Mouse (Mus musculus): ENCODE data around the gene Tradd. TPM values are rescaled to one million over a fixed set of nuclear protein-coding genes. Genes with fewer than 3 reads are reported as not detected.

The Tradd gene
- polyA plus RNA-seq, 1 experiment = 39.7 TPM

DNA sequence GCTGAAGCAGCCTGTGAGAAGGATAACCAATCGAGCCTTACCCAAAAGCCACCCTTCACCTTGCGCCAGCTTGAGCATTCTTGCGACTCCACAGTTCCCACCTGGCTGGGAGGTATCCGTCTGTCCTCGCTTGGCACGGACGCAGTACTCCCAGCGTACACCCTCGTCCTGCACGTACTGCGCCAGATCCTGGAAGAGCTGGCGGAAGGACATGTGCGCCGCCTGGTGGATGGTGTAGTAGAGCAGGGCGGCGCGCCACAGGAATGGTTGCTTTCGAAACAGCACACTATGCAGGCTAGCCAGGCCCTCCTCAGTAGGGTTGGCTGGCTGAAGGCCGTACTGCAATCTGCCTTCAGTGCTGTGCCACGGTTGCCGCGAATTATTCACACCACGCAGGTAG, 18.7 kb upstream of the Tradd start:
- no peak for TF ChIP-seq GATA1 (IDR thresholded peaks at IDR 0.05; ENCODE audit: low read length)

DNA sequence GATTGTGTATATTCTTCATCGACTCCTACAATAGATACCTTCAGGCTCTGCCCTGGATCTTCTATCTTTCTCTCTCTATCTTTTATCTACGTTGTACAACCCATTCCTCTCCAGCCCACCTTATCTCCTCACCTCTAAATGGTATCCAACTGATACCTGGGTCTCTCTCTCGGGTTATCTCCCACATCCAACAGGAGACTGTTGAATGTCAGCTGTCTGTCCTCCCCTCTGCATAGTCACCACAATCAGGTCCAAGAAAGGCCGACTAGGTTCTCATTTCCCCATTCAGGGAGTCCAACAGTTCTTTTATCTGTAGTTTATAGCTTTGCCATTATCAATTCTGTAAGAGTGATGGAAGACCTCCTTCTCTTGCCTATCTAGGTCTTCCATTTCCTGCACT, 17.8 kb upstream of the Tradd start:
- TF ChIP-seq GATA1 (IDR thresholded peaks at IDR 0.05; ENCODE audit: low read length) = peak; percentile 49

DNA sequence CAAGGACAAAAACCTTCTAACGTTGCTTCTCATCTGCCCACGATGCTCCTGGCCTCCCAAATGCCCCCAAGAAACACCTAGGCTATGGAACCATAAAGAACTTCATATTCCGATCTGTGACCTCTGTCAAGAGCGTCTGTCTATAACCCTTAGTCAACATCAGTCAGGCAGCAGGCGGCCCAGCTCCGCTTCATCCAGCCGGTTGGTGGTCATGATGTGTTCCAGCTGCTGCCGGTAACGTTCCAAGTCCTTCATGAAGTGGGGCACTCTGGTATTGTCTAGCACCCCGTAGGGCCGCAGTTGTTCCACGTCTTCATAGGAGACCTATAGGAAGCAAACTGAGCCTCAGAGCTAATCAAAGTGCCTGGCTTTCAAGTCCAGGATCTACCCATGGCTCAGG, 17.4 kb upstream of the Tradd start:
- TF ChIP-seq GATA1 (IDR thresholded peaks at IDR 0.05; ENCODE audit: low read length) = no peak

DNA sequence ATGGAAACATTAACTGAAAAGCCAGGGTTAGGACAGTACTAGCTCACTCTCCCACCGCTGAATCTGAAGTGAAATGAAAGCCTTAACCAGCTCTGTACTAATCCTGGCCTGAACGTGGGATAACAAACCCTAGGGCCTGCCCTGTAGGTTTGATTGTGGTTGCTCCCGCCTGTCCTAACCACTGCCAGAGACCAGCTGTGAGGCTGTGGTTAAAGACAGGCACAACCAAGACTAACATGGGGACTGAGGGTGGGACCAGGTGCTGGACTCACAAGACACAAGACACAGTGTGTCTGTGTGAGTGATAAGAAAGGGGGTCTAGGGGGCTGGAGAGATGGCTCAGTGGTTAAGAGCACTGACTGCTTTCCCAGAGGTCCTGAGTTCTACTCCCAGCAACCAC, 16.2 kb upstream of the Tradd start:
- TF ChIP-seq GATA1 (IDR thresholded peaks at IDR 0.05; ENCODE audit: low read length) = no peak

DNA sequence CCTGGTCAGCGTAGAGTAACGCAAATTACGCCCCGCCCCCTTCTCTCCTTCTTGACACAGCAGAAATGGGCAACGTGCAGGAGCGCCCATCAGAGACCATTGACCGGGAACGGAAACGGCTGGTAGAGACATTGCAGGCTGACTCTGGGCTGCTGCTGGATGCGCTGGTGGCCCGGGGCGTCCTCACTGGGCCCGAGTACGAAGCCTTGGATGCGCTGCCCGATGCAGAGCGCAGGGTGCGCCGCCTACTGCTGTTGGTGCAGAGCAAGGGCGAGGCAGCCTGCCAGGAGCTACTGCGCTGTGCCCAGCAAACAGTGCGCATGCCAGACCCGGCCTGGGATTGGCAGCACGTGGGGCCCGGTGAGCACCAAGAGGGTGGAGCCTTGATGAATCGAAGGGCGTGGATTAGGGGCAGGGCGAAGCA, 14.5 kb upstream of the Tradd start:
- no peak for TF ChIP-seq GATA1 (IDR thresholded peaks at IDR 0.05; ENCODE audit: low read length)

DNA sequence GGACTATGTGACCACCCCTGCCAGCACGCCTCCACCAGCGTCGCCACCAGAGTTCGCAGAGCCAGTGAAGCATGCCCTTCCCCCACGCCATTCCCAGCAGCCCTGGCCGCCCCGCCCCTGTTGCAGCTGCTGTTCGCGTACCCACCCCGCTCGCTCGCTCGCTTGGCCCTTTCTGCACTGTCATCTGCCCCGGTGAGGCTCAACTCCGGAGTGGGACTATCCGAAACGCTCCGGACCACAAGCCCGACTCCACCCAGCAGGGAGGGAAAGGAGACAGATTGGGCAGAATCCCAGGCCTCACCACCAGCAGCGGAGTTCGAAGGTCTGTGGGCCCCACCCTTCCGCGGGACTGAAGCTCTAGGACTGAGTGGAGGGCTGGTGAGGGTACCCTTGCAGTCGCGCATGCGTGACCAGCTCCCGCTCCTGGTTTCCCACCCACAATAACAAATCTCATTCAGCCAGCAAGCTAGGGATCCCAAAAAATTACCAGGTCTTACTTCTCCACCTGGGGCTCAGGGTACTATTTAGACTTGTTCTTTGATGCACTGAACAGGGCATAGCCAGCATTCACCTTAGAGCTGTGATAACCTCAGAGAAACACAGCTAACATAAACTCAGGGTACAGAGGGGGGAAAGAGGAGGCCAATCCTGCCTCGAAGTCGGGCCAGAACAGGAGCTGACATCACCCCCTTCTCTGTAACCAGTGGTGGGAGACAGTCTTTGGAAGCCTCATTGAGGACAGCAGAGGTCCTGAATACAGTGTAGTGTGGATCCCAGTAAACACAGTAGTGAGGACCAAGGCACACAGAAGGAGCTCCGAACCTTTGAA, 12.1 kb upstream of the Tradd start:
- TF ChIP-seq GATA1 (IDR thresholded peaks at IDR 0.05; ENCODE audit: low read length) = no peak

DNA sequence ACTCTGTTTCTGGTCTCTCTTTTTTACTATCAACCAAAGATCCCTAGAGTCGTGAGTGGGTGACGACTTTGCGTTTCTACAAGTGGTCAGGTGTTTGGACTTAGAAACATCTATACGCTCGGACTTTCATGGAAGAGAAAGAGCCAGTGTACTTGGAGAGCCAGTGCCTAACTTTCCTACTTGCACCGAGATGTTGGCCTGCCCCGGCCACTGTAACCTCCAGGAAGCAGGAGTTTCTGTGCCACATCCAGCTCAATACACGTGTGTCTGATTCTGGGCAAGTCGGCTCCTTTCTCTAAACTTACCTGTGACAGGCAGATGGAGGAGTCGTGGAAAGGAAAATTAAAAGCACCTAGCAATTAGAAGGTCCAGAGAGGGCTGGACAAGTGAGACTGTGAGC, 11.4 kb upstream of the Tradd start, which contains the start of gene Nol3:
Nol3 (plus strand) TSS at position 301 of the 400 bp plus-strand sequence.
- TF ChIP-seq GATA1 (IDR thresholded peaks at IDR 0.05; ENCODE audit: low read length) = no peak

DNA sequence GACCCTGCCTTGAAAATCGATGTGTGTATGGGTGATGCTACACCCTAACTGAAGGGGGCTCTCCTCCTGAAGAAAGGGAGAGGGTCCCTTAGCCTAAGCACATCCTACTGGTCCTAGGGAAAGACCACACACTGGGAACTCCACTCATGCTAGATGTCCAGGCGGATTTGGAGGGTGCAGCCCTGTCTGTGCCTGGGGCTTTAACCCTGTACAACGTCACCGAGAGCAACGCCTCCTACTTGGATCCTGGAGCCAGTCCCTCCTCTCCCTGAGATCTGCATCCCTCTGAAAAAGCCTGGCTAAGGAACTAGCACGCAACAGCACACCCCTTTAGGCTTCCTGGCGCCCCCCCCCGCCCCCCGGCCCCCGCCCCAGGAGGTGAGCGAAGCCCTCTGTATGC, 11.0 kb upstream of the Tradd start:
- TF ChIP-seq GATA1 (IDR thresholded peaks at IDR 0.05; ENCODE audit: low read length) = no peak

DNA sequence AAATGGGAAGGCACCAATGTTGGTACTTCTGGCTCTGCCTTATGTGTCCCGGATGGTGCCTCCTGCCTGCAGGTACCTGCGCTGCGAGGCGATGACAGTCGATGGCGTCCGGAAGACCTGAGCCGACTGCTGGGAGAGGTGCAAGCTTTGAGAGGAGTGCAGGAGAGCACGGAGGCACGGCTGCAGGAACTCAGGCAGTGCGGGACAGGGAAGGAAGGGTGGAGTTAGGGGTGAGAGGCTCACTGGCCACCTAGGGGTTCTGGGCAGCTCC, 6.4 kb upstream of the Tradd start:
- no peak for TF ChIP-seq GATA1 (IDR thresholded peaks at IDR 0.05; ENCODE audit: low read length)

DNA sequence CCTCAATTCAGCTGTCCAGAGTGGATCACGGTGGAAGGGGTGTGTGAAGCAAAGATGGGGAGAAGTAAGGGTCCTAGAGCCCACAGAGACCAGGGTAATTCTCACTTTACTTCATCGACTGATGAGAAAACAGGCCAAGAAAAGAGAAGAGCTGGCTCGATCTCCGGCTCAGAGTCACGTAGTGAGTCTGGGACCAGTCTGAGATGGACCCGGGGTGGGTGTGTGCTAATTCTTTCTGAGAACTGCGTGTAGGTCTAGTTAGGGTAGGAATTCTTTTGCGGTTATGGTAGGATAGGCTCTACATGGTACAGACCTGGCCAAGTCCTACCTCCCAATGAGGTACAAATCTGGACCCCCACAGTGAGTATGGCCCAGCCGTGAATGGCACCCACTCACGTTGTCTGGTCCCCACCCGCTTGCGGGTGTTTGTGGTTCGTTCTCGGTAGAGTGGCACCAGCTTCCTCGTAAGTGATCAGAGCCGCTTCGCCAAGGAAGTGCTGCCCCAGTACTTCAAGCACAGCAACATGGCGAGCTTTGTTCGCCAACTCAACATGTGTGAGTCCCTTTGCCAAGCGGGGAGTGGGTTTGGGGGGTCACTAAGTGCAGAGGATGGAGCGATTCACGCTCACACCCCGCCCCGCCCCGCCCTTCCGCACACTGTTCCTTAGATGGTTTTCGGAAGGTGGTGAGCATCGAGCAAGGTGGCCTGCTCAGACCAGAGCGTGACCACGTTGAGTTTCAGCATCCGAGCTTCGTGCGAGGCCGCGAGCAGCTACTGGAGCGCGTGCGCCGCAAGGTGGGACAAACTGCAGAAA, 5.9 kb upstream of the Tradd start:
- no peak for TF ChIP-seq GATA1 (IDR thresholded peaks at IDR 0.05; ENCODE audit: low read length)

DNA sequence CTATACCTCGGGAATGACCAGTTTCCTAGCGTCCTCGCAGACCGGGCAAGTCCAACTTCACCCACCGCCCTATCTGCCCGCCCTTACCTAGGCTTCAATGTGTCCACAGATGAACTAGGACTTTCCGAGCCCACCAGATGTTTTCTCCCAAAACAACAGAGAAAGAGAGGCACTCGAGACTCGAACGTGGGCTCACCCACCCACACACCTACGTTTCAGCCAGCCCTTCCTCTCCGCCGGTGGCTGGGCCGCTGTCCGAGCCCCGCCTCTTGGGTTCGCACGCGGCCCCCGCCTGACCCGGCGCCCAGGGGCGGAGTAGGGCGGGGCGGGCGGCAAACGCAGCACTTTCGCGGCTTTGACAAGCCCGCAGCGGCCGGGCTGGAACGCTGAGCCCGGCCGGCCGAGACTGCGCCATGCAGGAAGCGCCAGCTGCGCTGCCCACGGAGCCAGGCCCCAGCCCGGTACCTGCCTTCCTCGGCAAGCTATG, 5.1 kb upstream of the Tradd start, which contains the start of gene Hsf4:
Hsf4 (plus strand) TSS at position 341 of the 487 bp plus-strand sequence.
- no peak for TF ChIP-seq GATA1 (IDR thresholded peaks at IDR 0.05; ENCODE audit: low read length)

DNA sequence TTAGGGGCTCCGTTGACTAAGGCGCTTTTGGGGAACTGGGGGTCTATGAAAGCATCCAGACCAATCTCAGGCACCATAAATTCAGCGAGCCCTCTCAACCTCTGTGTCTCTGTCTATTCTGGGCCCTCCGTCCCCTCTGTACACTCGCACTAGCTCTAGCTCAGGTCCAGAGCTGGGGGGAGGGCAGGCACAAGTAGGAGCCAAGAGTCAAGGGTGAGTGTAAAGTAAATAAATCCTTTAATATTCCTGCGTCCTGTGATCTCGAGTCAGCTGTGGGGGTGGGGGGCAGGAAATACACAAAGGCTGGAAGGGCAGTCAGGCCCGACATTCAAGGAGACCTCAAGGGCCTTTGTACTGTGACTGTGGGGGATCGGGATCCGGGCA, 4.7 kb upstream of the Tradd start:
- no peak for TF ChIP-seq GATA1 (IDR thresholded peaks at IDR 0.05; ENCODE audit: low read length)

DNA sequence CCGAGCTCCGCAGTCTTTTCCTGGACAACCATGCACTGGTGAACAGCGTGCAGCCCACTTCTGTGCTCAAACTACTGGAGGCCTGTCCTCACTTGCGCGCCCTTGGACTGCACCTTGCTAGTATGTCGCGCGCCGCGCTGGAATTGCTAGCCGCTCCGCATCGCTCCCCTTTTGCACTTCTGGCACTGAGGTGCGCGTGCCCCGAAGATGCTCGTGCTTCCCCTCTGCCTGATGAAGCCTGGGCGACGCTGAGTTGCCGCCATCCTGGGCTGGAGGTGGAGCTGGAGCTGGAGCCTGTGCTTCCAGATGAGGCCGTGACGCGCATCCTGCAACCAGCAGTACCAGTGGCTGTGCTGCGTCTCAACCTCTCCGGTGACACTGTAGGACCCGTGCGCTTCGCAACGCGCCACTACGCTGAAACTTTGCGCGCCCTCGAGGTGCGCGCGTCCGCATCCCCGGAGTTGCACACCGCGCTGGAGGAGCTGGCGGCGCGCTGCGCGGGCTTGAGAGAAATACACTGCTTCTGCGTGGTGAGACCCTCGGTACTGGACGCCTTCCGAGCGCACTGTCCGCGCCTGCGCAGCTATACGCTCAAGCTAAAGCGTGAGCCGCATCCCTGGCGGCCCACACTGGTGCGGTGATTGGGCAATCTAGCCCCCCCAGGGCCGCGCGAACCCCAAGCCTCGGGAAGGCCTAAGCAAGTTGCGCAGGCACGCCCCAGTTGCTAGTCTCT, 4.1 kb upstream of the Tradd start:
- TF ChIP-seq GATA1 (IDR thresholded peaks at IDR 0.05; ENCODE audit: low read length) = no peak

DNA sequence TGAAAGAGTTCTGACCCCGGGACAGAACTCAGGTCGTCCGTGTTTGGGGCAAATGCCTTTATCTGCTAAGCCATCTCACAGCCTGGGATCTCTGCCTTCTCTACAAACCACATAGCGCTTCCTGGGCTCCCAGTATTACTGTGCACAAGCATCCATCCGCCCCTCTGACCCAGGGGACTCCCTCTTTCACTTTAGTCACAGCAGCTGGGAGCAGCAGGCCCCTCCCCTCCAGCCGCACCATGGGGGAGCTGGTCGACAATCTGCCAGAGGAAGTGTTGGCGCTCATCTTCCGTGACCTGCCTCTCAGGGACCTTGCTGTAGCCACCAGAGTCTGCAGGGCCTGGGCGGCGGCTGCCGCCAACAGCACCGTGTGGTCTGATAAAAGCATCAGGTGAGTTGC, 2.4 kb upstream of the Tradd start:
- no peak for TF ChIP-seq GATA1 (IDR thresholded peaks at IDR 0.05; ENCODE audit: low read length)

DNA sequence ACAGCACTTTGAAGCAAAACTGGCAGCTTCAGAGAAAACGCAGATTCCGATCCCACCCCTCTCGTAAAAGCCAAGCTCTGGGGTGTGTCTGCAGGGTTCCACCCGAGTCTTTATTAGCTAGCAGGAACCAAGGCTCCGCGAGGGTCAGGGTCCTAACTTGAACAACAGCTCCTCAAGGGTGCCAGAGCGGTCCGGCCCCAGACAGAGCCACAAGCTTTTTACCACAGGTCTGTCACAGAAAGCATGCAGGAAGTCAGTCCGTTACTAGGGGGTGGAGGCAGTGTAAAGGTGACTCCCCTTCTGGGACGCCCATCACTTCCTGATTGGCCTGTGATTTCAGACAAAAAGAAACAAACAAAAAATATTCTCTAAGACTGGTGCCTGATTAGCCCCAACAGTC, 719 bp upstream of the Tradd start:
- TF ChIP-seq GATA1 (IDR thresholded peaks at IDR 0.05; ENCODE audit: low read length) = no peak

Measured in G1E-ER4 (cell line).